In the genomic region with DNA sequence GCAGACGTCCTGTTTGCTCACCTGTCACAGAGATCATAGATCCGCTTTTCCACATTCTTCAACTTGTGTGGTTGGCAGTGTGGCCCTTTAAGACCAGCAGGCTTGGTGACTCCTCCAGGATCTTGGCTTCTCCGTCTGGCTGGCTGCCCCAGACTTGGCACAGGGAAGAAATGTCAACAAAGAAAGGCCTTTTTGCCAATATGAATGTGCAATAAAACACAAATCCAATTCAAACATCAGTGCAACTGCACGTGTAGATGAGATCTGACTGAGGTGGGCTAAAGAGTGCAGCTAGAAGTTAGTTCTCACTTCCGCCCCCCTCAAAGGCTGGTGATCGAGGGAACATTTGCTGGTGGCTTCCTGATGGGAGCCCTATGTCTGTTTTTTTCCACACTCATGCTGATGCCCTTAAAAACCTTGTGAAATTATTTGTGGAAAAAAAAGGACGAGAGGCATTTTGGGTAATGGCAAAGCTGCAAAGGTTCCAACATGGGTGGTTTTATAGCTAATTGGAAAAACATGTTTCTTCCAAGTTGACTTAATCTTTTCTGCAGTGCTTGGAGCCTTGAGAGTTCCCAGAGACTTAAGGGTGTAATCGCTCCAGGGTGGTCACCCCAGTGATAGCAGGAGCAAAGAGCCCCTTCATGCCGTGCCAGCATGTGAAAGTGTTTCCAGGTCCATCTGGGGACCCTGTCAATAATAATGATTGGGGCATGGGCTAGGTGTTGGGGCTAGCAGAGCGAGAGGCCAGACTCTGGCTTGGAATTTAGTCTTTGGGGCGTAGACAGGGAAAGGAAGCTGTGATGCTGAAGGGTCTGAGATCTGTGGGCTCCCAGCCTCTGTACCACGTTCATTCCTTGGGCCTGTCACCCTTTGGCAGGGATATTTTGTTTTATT, we compare ENCODE assay signal across 9 mouse cellular contexts. TPM values are rescaled to one million over a fixed set of nuclear protein-coding genes. Genes with fewer than 3 reads are reported as not detected.
DNase-seq lines count a peak whose midpoint lies in the region; ATAC-seq and TF ChIP-seq lines count a peak whose summit lies in the region.
"Had no signal": no experiment of that assay in that cellular context is flagged by ENCODE, and none has a peak within 500 bp of the region (broad histone marks: within the 10 kb centered on the region; RNA-seq: fewer than 3 reads in every experiment).

No protein-coding gene starts in this region.

- TF ChIP-seq POLR2A in kidney, adult 2 months (IDR thresholded peaks at IDR 0.05; ENCODE audit: low read depth, low read length) = no peak
- no peak for TF ChIP-seq POLR2A in lung, adult 2 months (IDR thresholded peaks at IDR 0.05; ENCODE audit: borderline replicate concordance, extremely low read depth, low read depth, low read length)

- peaks cover 15% of the 10 kb centered on the region for H3K4me1 ChIP-seq in forebrain, embryonic 16.5 days (replicated peaks; ENCODE audit: control insufficient read depth, insufficient read depth, low read length)
- peaks cover 12% of the 10 kb centered on the region for H3K4me1 ChIP-seq in forebrain, embryonic 13.5 days
- peaks cover 47% of the 10 kb centered on the region for H3K4me1 ChIP-seq in embryonic facial prominence, embryonic 13.5 days
- 0 out of 2 replicates have a peak, but pooled peaks cover 3% of the 10 kb centered on the region for H3K4me1 ChIP-seq in kidney, adult 2 months (ENCODE audit: control insufficient read depth, insufficient read depth, low read length)
- peaks cover 5% of the 10 kb centered on the region; the same call in 1 of the 2 replicates for H3K4me1 ChIP-seq in lung, adult 2 months (ENCODE audit: control insufficient read depth, insufficient read depth, low read length)

- no peak for TF ChIP-seq CTCF in kidney, adult 2 months (conservative IDR thresholded peaks at IDR 0.05; ENCODE audit: insufficient read depth, insufficient read length, low read depth, low read length)
- TF ChIP-seq CTCF in lung, adult 2 months (IDR thresholded peaks at IDR 0.05; ENCODE audit: insufficient read depth, low read length) = no peak

- H3K4me3 ChIP-seq in forebrain, embryonic 16.5 days (replicated peaks; ENCODE audit: low read length) = no peak overlapping the region
- no peak overlapping the region for H3K4me3 ChIP-seq in forebrain, embryonic 13.5 days
- no peak overlapping the region for H3K4me3 ChIP-seq in embryonic facial prominence, embryonic 13.5 days
- no peak overlapping the region for H3K4me3 ChIP-seq in kidney, adult 2 months (ENCODE audit: insufficient read depth, low read depth, low read length)
- no peak overlapping the region for H3K4me3 ChIP-seq in lung, adult 2 months (replicated peaks; ENCODE audit: extremely low read depth, low read depth, low read length)

- 50% methylated on average over 12 of the region's 12 CpGs for WGBS in forebrain, embryonic 16.5 days
- WGBS in forebrain, embryonic 13.5 days = 72% methylated on average over 12 of the region's 12 CpGs
- WGBS in embryonic facial prominence, embryonic 13.5 days = 29% methylated on average over 12 of the region's 12 CpGs
- WGBS in kidney, adult 2 months = 51% methylated on average over 12 of the region's 12 CpGs
- WGBS in lung, adult 2 months = 39% methylated on average over 12 of the region's 12 CpGs

- DNase-seq in adipocyte (ENCODE audit: low spot score) = peak; percentile 99
- peak; percentile 90 for DNase-seq in kidney, adult 2 months
- peak; percentile 73 for DNase-seq in lung, adult 2 months
- peak; percentile 83 for DNase-seq in urinary bladder, postnatal 14 days (ENCODE audit: low spot score)

- peak; percentile 35; the same call in 1 of the 2 replicates for ATAC-seq in forebrain, embryonic 16.5 days
- ATAC-seq in forebrain, embryonic 13.5 days = no peak
- ATAC-seq in embryonic facial prominence, embryonic 13.5 days (ENCODE audit: insufficient number of reproducible peaks, insufficient read depth, low FRiP score, low TSS enrichment, low read depth) = peak; percentile 20; the same call in 1 of the 2 replicates
- no peak for ATAC-seq in erythroid progenitor cell, adult 5-6 weeks (replicated peaks; ENCODE audit: low FRiP score, poor library complexity, severe bottlenecking)

- no peak overlapping the region for H3K27ac ChIP-seq in forebrain, embryonic 16.5 days (ENCODE audit: low read length)
- no peak overlapping the region for H3K27ac ChIP-seq in forebrain, embryonic 13.5 days
- H3K27ac ChIP-seq in embryonic facial prominence, embryonic 13.5 days = peak overlapping the region; percentile 87
- no peak overlapping the region for H3K27ac ChIP-seq in kidney, adult 2 months (ENCODE audit: insufficient read depth, low read depth, low read length)

- no peaks in the 10 kb centered on the region for H3K9me3 ChIP-seq in forebrain, embryonic 16.5 days (ENCODE audit: control insufficient read depth, low read length)
- H3K9me3 ChIP-seq in forebrain, embryonic 13.5 days (replicated peaks) = no peaks in the 10 kb centered on the region
- no peaks in the 10 kb centered on the region for H3K9me3 ChIP-seq in embryonic facial prominence, embryonic 13.5 days

- no peak overlapping the region for H3K9ac ChIP-seq in forebrain, embryonic 16.5 days (replicated peaks; ENCODE audit: low read depth, low read length)
- no peak overlapping the region for H3K9ac ChIP-seq in forebrain, embryonic 13.5 days
- H3K9ac ChIP-seq in embryonic facial prominence, embryonic 13.5 days = no peak overlapping the region

- no peak overlapping the region for H3K4me2 ChIP-seq in forebrain, embryonic 16.5 days (ENCODE audit: low read length)
- H3K4me2 ChIP-seq in forebrain, embryonic 13.5 days = no peak overlapping the region
- H3K4me2 ChIP-seq in embryonic facial prominence, embryonic 13.5 days = peak overlapping the region; percentile 32

- no peaks in the 10 kb centered on the region for H3K36me3 ChIP-seq in forebrain, embryonic 16.5 days (ENCODE audit: control insufficient read depth, insufficient read depth)
- H3K36me3 ChIP-seq in forebrain, embryonic 13.5 days (ENCODE audit: poor library complexity, severe bottlenecking) = 0 out of 2 replicates have a peak, but pooled peaks cover 4% of the 10 kb centered on the region
- H3K36me3 ChIP-seq in embryonic facial prominence, embryonic 13.5 days = peaks cover 4% of the 10 kb centered on the region; the same call in 1 of the 2 replicates
- no peaks in the 10 kb centered on the region for H3K36me3 ChIP-seq in kidney, adult 2 months (ENCODE audit: control insufficient read depth, insufficient read depth, low read length)

- H3K27me3 ChIP-seq in forebrain, embryonic 16.5 days (replicated peaks; ENCODE audit: control insufficient read depth, insufficient read depth, low read length) = no peaks in the 10 kb centered on the region
- no peaks in the 10 kb centered on the region for H3K27me3 ChIP-seq in forebrain, embryonic 13.5 days
- no peaks in the 10 kb centered on the region for H3K27me3 ChIP-seq in embryonic facial prominence, embryonic 13.5 days
- no peaks in the 10 kb centered on the region for H3K27me3 ChIP-seq in kidney, adult 2 months (replicated peaks; ENCODE audit: control insufficient read depth, insufficient read depth, low read length)

RNA-seq across cellular contexts. Expression of a gene that starts 15.4 kb away (rescaled TPM):
- polyA plus RNA-seq in forebrain, embryonic 16.5 days (2015; fragmentation: Nextera tagmentation; extraction: Ambion mirVana) = 0.75 and 0.94 TPM in 2 replicates
- 2.6 and 3.3 TPM in 2 replicates for polyA plus RNA-seq in forebrain, embryonic 13.5 days (2015; fragmentation: Nextera tagmentation; extraction: Ambion mirVana)
- 3.5 and 3.9 TPM in 2 replicates for polyA plus RNA-seq in embryonic facial prominence, embryonic 13.5 days (2015; fragmentation: Nextera tagmentation; extraction: Ambion mirVana)
- polyA plus RNA-seq in kidney, adult 2 months (2012; rRNA removed) = 0.10 and 0.27 TPM in 2 replicates
- polyA plus RNA-seq in lung, adult 2 months (2012; rRNA removed) = 0.38 and 1.0 TPM in 2 replicates
- 1.3 and 3.6 TPM in 2 replicates for total RNA-seq in erythroid progenitor cell, adult 5-6 weeks (2015; ENCODE audit: low replicate concordance)
- total RNA-seq in erythroid progenitor cell, adult 5-6 weeks (2017; ENCODE audit: low replicate concordance) = 2.0 and 3.2 TPM in 2 replicates

RNA-seq across cellular contexts. Expression of a gene that starts 37.5 kb away (rescaled TPM):
- not detected in 2 replicates for polyA plus RNA-seq in forebrain, embryonic 16.5 days (2015; fragmentation: Nextera tagmentation; extraction: Ambion mirVana)
- polyA plus RNA-seq in forebrain, embryonic 13.5 days (2015; fragmentation: Nextera tagmentation; extraction: Ambion mirVana) = not detected in 2 replicates
- not detected in 2 replicates for polyA plus RNA-seq in embryonic facial prominence, embryonic 13.5 days (2015; fragmentation: Nextera tagmentation; extraction: Ambion mirVana)
- not detected in 2 replicates for polyA plus RNA-seq in kidney, adult 2 months (2012; rRNA removed)
- polyA plus RNA-seq in lung, adult 2 months (2012; rRNA removed) = not detected in 2 replicates
- total RNA-seq in erythroid progenitor cell, adult 5-6 weeks (2015; ENCODE audit: low replicate concordance) = not detected in 2 replicates
- not detected in 2 replicates for total RNA-seq in erythroid progenitor cell, adult 5-6 weeks (2017; ENCODE audit: low replicate concordance)
- polyA plus RNA-seq: liver, embryonic 16.5 days had no signal

RNA-seq across cellular contexts. Expression of a gene that starts 44.6 kb away (rescaled TPM):
- polyA plus RNA-seq in forebrain, embryonic 16.5 days (2015; fragmentation: Nextera tagmentation; extraction: Ambion mirVana) = not detected in 2 replicates
- polyA plus RNA-seq in forebrain, embryonic 13.5 days (2015; fragmentation: Nextera tagmentation; extraction: Ambion mirVana) = not detected in 2 replicates
- polyA plus RNA-seq in embryonic facial prominence, embryonic 13.5 days (2015; fragmentation: Nextera tagmentation; extraction: Ambion mirVana) = not detected in 2 replicates
- polyA plus RNA-seq in kidney, adult 2 months (2012; rRNA removed) = 1.8 and 4.0 TPM in 2 replicates
- polyA plus RNA-seq in lung, adult 2 months (2012; rRNA removed) = 0.36 and 1.8 TPM in 2 replicates
- not detected in 2 replicates for total RNA-seq in erythroid progenitor cell, adult 5-6 weeks (2015; ENCODE audit: low replicate concordance)
- not detected in 2 replicates for total RNA-seq in erythroid progenitor cell, adult 5-6 weeks (2017; ENCODE audit: low replicate concordance)
- polyA plus RNA-seq: liver, embryonic 16.5 days had no signal

RNA-seq across cellular contexts. Expression of a gene that starts 54.3 kb away (rescaled TPM):
- polyA plus RNA-seq in forebrain, embryonic 16.5 days (2015; fragmentation: Nextera tagmentation; extraction: Ambion mirVana) = not detected in 2 replicates
- polyA plus RNA-seq in forebrain, embryonic 13.5 days (2015; fragmentation: Nextera tagmentation; extraction: Ambion mirVana) = not detected in 2 replicates
- polyA plus RNA-seq in embryonic facial prominence, embryonic 13.5 days (2015; fragmentation: Nextera tagmentation; extraction: Ambion mirVana) = not detected in 2 replicates
- 1.8 and 5.4 TPM in 2 replicates for polyA plus RNA-seq in kidney, adult 2 months (2012; rRNA removed)
- polyA plus RNA-seq in lung, adult 2 months (2012; rRNA removed) = 0.83 and 1.8 TPM in 2 replicates
- total RNA-seq in erythroid progenitor cell, adult 5-6 weeks (2015; ENCODE audit: low replicate concordance) = not detected in 2 replicates
- not detected in 2 replicates for total RNA-seq in erythroid progenitor cell, adult 5-6 weeks (2017; ENCODE audit: low replicate concordance)
- polyA plus RNA-seq: liver, embryonic 16.5 days had no signal

RNA-seq across cellular contexts. Expression of a gene that starts 59.5 kb away (rescaled TPM):
- not detected in 2 replicates for polyA plus RNA-seq in forebrain, embryonic 16.5 days (2015; fragmentation: Nextera tagmentation; extraction: Ambion mirVana)
- not detected in 2 replicates for polyA plus RNA-seq in forebrain, embryonic 13.5 days (2015; fragmentation: Nextera tagmentation; extraction: Ambion mirVana)
- polyA plus RNA-seq in embryonic facial prominence, embryonic 13.5 days (2015; fragmentation: Nextera tagmentation; extraction: Ambion mirVana) = not detected in 2 replicates
- not detected in 2 replicates for polyA plus RNA-seq in kidney, adult 2 months (2012; rRNA removed)
- not detected in 2 replicates for polyA plus RNA-seq in lung, adult 2 months (2012; rRNA removed)
- total RNA-seq in erythroid progenitor cell, adult 5-6 weeks (2015; ENCODE audit: low replicate concordance) = not detected in 2 replicates
- total RNA-seq in erythroid progenitor cell, adult 5-6 weeks (2017; ENCODE audit: low replicate concordance) = not detected in 2 replicates
- polyA plus RNA-seq: liver, embryonic 16.5 days had no signal

Comparison
In these comparisons a context has a peak if more than half of its experiments do, and no peak if none do; other contexts are left out.
1. ATAC-seq: peak in forebrain, embryonic 16.5 days (single experiment) and embryonic facial prominence, embryonic 13.5 days (single experiment); none in forebrain, embryonic 13.5 days (single experiment) and erythroid progenitor cell, adult 5-6 weeks (single experiment).
2. Peak in every context shown above with its lines, with median percentiles within 50 percentile points of each other: DNase-seq.